Mouse (Mus musculus): ENCODE measurements around the gene Krba1.

Gene Krba1

DNA sequence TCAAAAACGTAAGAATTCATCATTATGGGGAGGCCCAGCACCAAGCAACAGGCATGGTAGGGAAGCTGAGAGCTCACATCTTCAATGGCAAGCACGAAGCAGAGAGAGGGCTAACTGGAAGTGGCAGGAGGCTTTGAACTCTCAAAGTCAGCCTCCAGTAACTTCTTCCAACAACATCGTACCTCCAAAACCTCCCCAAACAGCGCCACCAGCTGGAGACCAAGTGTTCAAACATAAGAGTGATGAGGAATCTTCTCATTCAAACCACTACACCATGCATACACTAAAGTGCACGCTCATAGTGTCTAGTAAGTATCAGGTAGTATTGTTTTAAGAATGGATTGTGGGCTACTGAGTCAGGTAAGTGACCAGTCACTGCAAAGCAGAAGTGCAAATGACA lies 28.7 kb downstream of the Krba1 start:
- in situ Hi-C loops (cut with MboI) = no loop called here

DNA sequence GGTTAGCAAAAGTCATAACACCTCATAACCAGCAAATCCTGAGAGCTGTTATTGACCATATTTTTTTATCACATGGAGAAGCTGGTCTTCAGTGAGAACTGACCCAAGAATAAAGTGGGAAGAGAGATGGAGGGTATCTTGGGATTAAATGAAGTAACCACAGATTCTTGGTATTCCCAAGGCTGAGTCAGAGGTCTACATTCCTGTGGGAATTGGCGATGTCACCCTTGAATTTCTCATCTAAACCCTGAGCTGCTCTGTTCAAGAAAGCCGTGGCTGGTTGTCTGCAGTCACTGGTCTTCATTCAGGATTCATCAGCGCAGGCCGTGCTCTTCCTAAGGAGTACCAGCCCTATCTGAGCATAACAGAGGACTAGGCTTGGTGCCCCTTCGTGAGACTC lies 31.6 kb downstream of the Krba1 start:
- in situ Hi-C loops (cut with MboI) = no loop called here

DNA sequence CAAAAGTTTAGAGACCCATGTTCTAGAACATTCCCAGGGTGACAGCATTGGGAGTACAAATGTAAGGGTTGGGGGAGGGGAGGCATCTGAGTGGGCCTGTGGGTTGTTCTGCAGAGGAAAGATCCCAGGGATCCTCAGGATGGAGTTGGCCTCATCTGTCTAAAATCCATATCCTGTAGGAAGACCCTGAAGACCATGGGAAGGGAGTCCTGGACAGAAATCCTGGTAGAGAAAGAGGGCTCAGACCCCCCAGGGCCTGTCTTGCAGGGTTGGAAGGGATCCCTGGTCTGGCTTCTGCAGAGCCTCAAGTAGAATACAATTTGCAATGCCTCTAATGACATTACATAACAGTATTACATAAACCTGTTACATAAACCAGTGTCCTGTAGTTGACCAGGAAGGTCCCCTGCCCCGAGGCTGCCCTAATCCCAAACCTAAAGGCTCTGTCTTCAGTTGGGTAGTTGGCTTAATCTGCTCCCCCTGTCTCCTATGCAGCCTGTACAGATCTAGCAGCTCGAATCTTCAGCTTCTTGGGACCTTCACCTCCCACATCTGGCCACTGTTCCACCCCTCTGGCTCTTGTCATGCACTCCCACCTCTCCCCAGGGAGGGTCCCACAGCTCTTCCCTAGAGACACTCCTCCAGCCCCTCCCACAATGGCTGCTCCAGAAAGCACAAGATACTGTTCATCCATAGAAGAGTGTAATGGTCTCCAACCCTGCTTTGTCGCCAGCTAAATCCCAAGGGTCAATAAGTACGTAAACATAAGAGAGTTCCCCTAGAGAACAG lies 33.6 kb downstream of the Krba1 start:
- in situ Hi-C loops (cut with MboI) = no loop called here

DNA sequence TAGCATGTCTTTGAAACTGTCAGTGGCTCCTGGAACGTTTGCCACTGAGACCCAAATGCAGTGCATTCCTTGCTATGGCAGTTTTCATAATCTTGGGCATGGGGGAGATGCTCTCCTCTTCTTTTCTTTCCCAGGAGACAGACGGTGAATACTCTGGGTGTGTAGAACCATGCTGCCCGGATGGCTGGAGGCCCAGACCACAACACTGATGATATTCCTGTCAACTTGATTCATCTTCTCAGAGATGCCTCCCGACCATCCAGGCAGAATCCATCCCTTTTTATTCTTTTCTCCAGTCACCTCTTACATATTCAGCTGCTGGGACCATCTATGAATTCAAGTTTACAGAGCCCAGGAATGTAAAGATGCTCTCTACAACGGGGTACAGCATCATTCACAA lies 35.4 kb downstream of the Krba1 start:
- in situ Hi-C loops (cut with MboI) = no loop called here

DNA sequence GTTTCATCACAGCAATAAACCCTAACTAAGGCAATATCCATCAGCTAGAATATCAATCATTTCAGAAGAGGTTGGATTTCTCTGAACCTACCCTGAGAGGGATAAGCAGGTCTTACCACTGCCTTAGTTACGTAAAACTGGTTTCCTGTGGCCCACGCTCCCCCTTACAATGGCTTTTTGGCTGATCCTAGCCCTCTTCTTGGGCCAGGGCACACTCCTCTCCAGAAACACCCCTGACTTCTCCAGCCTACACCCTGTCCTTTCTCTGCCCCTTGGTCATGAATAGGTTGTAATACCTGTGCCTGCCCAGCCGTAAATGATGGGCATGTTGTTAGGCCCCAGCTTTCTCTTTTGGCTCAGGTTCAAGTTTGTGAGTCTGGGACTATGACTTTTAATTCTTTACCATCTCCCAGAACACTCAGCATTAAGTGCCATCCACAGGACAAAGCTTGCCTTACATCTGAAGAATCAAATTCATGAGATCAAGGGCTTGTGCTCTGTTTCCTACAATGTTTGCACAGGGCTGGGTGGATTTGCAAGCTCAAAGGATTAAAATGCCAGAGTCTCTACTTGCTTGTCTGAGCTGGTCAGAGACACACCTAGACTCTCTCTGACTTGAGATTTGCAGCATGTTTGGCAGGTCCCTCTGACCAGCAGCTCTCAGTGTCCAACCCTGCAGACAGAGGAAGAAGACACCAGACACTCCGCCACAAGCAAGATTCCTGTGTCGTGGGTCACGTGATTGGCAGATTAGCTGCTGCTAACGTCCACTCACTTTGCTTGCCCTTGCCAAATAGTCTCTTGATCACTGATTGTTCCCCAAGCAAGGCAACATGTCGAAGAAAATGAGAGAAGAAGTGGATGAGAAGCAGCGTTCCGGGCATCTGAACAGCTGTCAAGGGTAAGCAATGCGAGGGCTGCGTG lies 37.8 kb downstream of the Krba1 start:
- in situ Hi-C loops (cut with MboI) = no loop called here

DNA sequence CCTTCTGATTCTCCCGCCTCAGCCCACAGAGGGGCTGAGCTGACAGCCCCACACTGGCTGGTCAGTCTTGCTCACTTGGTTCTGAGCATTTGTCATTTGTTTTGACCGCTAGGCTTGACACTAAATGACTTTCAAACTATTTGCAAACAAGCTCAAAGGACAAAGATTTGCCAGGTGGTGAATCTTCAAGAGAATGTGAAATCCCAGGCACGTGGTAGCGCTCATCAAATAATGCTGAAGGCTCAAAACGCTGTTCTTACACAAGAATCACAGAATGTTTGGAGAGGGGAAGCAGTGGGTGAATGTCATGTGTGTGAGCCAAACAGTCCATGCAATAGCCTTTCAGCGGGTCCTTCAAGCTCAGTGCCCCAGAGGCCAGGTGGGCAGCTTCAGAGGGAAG lies 39.3 kb downstream of the Krba1 start:
- in situ Hi-C loops (cut with MboI) = no loop called here

DNA sequence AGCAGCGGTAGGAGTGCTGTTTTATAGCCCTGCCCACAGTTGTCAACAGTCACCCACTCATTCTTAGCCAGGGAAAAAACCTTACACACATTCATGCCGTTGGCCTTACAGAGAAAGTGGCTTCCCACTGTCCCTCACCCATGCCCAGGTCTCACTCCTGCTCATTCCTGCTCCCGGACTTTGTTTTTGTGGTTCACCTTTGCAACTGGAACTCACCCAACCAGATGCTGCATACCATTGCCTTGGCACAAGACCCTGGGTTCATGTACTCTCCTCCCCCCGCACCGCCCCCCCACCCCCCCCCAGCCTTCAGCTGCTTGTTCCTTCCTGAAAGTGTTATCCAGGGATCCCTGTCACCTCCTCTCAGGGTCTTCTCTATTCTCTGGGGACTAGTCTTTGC lies 39.7 kb downstream of the Krba1 start:
- in situ Hi-C loops (cut with MboI) = no loop called here

DNA sequence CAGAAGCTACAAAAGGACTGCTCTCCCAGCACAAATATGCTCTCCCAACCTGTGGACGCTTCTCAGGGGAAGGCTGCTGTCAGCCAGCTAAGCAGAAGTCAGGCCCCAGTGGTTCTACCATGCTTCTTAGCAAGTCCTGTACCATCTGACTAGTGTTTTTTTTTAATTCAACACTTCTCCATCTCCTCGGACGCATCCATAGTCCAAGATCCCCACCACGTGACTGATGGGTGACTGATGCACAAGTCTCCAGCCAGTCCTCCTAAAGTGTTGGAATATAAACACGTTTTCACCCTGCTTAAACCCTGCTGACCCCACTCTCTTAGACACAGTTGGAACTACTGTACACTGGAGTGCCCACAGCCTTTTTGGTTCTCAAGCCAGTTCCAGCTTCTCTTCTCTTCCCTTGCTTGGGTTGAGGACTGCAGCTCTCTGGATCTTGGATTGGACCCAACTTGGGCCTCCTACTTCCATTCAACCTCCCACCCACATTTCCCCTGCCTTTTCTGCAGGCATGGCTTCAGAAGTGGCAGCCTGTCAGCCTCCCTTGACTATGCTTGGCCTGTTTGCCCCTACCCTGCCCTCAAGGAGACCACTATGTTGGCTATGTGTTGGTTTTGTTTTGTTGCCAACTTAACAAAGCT lies 40.4 kb downstream of the Krba1 start:
- in situ Hi-C loops (cut with MboI) = no loop called here

DNA sequence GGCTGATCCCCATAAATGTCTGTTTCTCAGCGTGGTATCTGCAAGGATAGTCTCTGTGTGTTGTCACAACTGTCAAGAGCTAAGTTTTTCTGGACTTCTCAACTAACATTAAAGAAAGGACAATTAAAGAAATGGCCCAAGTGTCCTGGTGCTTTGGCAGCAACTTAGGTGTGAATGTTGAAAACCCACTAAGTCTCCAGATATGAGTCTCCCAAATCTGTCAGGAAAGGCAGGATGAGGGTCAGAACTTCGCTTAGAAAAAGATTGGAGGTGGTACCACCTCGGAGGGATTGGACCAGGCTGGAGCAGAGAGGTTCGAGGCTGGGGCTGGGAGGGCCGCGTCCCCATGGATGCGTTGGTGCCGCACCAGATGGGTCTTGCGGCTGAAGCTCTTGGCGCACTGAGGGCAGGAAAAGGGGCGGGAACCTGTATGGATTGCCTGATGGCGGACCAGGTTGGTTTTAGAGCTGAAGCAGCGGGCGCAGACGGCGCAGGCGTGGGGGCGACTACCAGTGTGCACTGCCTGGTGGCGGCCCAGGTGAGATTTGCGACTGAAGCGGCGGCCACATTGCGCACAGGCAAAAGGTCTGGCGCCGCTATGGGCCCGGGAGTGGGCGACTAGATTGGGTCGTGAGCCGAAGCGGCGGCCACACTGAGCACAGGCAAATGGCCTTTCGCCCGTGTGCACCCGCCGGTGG lies 42.4 kb downstream of the Krba1 start:
- in situ Hi-C loops (cut with MboI) = no loop called here

DNA sequence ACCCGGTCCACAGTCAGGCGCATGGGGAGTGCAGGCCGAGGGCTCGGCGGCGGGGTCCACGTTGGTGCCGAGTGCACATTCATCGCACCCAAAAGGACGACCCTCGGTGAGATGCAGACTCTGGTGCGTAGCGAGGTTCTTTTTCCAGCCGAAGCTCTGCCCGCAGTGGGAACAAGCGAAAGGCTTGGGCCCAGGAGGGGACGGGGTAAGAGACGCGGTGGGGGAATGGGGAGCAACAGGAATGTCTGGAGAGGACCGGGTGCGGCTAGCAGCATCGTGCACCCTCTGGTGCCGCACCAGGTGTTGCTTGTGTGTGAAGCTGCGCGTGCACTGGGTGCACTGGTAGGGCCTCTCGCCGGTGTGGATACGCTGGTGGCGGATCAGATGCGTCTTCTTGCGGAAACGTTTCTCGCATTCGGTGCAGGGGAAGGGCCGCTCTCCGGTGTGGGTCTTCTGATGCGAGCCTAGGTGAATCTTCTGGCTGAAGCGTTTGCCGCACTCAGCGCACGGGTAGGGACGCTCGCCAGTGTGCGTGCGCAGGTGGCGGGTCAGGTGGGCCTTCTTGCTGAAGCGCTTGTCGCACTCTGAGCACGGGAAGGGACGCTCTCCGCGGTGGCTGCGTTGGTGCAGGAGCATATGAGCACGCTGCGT lies 43.2 kb downstream of the Krba1 start:
- in situ Hi-C loops (cut with MboI) = no loop called here

DNA sequence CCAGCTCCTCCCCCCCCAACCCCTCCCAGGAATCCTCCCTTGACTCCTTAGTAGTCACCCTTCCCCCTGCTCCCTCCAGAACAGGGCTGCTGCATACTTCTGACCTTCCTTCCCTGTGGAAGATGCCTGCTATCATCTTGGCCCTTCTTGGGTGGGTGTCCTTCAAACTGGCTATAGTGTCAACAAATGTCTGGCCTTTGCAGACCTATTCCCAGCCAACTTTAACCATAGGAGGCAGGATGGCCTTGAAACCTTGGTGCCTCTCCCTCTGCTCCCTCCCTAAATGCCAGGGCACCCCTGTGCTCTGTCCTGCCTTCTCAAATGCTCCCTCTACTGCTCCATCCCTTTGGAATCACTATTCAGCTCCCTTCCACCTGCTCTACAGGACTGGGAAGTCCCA lies 44.3 kb downstream of the Krba1 start:
- in situ Hi-C loops (cut with MboI) = no loop called here

DNA sequence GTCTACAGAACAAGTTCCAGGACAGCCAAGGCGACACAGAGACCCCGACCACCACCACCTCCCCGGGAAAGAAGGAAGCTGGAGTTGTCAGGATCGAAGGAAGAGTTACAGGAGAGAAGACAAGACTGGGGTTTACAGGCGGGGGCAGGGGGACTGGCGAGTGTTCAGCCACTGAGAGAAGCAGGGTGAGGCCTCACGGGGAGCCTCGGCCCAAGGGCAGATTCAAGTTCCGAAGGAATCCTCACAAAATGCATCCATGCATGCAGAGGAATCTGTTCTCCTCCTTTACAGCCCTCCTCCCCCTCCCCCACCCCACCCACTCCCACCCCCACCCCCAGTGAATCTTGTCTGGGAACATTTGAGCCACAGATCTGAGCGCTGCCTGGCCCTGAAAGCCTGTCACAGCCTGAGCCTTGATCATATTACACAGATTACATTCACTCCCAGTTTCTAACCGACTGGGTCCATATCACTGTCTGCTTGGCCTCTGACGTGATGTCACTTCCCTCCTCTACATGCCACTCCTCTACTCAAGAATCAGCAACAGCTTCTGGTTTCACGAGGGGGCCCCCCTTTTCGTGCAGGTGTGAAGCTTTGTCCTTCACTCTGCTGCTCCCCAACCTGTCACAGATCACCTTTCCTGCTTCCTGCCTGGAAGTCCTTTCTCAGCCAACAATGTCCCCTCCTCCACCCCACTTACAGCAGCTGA lies 45.1 kb downstream of the Krba1 start:
- in situ Hi-C loops (cut with MboI) = no loop called here

DNA sequence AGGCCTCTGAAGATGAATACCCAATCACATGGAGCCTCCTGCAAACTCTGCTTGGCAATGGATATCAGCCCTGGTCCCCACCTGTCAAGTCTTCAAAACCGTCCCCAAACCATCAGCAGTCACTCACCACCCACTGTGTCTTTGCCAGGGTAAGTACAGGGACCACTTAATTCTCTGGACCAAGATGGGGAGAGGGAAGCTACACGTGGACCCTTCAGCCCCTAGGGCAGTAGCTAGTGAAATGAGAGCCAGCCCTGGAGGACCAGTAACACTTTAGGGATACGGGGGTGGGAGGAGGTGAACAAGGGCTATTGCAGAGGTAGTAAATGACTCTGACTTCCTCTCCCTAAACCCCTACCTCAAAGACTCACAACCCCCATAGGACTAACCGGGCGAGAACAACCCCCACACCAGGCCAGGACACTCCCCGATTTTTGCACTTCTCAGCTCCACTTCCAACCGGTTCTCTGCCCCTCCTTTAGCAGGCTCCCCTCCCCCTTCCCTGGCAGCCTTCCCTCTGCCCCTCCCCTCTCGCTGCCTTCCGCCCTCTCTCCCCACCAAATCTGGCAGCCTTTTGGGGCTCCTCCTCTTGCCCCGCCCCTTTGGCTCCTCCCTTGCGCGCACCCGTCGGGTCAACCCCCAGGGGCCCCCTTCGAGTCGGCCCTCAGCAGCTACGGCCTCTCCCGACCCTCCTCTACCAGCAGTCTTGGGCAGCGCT lies 48.4 kb downstream of the Krba1 start:
- in situ Hi-C loops (cut with MboI) = no loop called here

DNA sequence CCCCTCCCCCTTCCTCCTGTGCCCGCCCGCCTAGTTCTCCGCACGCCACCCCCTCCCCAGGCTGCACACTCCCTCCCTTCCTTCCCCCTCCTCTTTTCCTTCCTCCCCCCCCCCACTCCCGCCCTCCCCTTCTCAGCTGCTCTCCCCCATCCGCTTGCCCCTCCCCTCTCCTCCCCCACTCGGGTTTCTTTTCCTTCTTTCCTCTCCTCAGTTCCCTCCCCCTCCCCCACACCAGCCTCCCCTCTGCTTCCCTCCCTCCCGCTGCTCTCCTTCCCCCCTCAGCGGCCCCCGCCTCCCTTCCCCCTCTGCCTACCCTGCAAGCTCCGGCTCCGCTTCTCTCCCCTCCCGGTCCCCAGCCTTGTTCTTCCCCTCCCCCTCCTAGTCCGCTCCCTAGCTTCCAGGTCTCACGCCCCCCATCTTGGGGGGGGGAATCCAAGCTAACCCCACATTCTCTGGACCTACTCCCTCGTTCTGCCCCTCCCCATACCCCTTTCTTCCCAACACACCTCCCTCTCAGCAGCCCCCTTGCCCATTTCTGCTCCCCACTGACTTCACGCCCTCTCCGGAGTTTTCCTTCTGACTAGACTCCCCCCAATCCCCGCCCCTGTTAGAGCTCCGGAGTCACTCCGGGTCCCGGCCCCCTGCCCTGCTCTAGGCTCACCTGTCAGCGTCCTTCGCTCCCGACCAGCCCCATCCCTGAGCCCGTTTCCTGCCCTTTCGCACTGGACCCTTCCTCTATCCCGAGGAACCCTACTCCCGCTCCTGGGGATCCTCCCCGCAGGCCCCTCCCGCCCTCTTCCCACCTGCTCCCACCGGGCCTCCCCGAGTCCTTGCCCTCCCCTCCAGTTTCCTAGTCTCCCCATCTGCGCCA lies 49.2 kb downstream of the Krba1 start:
- in situ Hi-C loops (cut with MboI) = no loop called here

DNA sequence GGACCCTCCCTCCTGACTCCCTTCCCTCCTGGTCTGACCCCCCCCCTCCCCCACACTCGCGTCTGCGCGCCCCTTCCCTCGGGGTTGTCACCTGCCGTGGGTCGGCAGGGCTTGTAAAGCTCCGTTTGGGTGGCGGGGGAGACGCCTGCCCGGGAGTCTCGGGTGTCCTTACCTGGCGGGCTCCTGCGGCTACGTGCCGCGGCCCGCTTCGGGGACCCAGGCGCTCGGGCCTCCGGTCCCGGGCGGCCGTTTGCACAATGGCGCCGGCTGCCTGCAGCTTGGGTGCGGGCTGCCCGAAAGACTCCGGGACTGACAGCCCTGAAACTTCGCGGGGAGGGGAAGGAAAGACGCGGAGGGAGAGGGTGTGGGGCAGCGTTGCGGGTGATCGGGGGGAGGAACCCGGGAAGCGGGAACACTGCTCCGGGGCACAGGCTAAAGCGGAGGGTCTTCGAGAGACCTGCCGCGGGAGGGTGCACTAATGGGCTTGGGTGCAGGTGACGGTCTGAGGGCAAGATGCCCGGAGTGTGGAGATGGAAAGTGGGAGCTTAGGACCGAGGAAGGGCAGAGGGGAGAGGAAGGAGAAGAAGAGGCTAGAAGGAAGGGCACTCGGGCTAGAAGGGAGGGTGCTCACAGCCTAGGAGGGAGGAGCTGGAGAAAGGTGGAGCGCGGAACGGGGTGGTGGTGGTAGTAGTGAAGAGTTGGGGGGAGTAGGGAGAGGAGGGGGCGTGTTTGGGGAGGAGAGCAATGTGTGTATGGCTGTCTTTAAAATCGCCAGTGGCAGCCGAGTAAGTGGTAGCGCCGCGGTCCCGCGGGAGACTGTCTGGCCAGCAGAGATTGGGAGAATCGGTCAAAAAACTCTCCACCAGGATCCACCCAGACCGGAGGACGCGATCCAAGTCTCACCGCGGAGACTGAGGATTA lies 50.1 kb downstream of the Krba1 start, which contains the start of gene Zfp467:
TSS of gene Zfp467 (minus strand) at position 645 of the 921 bp plus-strand sequence.
- in situ Hi-C loops (cut with MboI) = no loop called here

DNA sequence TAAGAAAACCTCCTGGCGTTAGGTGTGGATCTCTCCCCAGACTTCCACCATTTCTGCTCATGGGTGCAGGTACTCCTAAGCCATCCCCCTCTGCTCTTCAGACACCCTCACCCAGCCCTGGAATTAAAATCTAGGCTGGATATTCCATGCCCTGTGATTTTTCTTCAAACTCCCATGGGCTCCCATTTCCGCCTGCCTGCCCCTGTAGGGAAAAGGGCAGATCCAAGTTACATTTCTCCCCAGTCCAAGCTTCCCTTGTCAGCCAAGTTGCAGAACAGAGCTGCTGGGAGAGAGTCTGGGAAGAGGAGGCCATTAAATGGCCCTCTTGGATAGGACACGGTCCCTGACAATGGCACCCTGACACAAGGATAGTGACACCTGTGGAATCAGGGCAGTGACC lies 50.9 kb downstream of the Krba1 start:
- in situ Hi-C loops (cut with MboI) = no loop called here

DNA sequence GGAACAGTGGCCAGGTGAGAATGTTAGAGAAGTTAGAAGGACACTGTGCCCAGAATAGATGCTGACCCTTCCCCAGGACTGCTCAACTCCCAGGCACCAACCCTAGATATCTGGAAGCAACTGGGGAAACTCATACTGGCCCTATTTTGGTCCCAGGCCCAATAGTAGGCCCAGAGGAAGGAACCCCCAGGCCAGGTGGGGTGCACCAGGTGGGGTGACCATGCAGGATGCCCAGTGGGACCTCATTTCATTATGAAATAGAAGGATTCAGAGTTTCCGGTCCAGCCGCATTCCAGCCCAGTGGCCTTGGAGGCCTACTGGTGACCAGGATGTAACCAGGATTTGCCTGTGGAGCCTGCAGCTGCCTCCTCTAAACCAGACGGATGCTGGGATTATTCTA lies 51.5 kb downstream of the Krba1 start:
- in situ Hi-C loops (cut with MboI) = no loop called here

DNA sequence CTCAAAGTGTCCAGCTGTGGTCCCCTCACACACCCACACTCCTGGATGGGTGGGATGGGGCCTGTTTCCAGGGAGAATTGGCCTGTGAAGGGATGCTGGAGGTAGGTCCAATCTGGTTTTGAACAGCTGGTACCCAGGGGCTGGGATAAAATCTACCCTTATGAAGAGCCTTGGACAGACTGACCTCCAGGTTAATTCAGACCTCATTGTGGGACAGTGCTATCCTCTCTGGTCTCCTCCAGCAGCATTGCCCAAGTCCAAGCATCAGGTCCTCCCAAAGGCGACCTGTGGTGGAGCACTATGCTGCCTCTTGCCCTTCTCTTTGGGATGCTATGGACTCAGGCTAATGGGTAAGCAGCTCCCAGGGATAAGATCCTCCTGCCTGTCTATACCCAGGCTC lies 52.5 kb downstream of the Krba1 start, which contains the start of gene Sspo:
TSS of gene Sspo (plus strand) at position 301 of the 400 bp plus-strand sequence.
- in situ Hi-C loops (cut with MboI) = no loop called here
